Mouse (Mus musculus): Measurements from ENCODE around the gene Gm11492.
A peak's percentile ranks its signal among the peaks of the same experiment; 100 is the strongest.

Gene Gm11492

DNA sequence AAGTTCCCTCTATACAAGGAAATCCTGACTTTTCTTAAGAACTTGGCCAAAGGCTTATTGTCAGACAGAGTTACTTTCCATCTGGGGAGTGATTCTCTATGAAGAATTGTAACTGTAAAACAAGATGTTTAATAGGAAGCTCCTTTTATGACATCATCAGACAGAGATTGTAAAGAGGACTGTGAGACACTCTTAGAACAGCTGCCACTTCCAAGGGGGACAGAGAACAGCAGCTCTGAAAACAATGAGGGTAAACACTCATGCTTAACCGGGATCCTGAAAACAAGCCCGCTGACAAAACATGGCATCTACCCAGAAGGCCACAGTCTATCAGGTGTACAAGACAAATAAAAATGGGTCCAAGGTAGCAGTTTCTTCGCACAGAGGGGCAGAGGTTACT lies at the start of gene Gm11492:
Gene Gm11492 (plus strand): TSS at position 153 of the 400 bp plus-strand sequence.
- no peak for DNase-seq

DNA sequence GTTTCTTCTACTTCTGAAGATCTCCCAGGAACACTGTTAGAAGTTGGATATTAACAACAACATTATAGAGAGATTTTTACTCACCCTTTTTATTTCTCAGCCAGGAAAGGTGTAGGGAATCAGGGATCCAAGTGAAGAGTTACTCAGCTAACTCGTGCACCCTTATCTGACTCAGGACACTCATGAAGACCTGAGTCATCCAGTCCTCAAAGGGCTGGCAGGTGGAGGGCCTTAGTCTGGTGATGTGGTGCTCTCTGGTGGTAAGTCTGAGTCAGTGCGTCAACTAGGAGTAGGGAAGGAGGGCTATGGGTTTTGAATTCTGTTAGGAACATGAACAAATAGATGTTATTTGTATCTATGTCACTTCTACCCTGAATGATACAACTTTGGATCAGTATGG lies 47.2 kb upstream of the Gm11492 start:
- peak; percentile 22 to 39 for DNase-seq

GRCm38 (mm10) chr11:87523466-87523865 lies 43.0 kb upstream of the Gm11492 start:
- no peak for DNase-seq

DNA sequence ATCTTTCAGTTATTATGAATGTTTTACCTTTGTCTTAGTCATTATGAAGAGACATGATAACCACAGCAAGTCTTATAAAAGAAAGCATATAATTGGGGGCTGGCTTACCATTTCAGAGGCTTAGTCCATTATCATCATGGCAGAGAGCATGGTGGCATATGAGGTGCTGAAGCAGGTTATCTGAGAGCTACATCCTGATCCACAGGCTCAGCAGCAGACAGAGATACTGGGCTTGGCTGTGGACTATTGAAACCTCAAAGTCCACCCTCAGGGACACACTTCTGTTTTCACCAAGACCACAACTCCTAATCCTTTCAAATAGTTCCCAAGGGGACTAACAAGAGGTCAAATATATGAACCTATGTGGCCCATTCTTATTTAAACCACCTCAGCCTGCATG lies 42.5 kb upstream of the Gm11492 start:
- no peak for DNase-seq

DNA sequence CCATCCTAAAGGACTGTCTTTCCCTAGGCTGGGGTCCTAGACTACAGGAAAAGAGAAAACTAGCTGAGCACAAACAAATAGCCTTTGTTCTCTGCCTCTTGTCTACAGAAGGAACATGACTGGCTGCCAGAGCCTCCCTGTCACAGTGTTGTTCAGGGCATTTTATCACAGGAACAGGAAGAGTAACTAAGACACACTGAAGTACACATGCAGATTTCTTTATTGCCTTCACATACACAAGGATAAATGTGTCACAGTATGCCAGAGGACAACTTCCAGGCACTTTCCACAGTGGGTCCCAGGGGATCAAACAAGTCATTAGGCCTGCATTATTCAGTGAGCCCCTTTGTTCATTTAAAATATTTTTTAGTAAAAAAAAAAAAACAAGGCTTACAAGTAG lies 41.7 kb upstream of the Gm11492 start:
- DNase-seq = no peak

GRCm38 (mm10) chr11:87527364-87527763 lies 39.1 kb upstream of the Gm11492 start:
- no peak for DNase-seq

GRCm38 (mm10) chr11:87527990-87528389 lies 38.5 kb upstream of the Gm11492 start:
- DNase-seq = peak; percentile 19 to 24

DNA sequence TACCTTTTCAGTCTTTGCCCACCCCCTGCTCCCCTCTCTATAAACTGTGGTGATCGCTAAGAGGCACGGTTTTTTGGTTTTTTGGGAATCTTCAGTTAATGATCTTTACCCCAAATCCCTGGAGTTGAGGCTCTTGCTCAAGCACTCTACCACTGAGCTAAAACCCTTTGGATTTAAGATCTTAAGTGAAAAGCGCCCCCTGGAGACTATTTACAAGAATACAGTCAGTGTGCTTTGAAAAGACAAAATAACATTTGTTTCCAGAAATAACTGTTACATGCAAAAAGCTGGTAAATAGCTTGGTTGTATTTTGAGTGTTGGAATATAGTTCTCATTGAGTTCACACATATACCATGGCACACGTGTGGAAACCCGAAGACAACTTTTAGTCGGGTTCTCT lies 34.8 kb upstream of the Gm11492 start:
- no peak for DNase-seq

DNA sequence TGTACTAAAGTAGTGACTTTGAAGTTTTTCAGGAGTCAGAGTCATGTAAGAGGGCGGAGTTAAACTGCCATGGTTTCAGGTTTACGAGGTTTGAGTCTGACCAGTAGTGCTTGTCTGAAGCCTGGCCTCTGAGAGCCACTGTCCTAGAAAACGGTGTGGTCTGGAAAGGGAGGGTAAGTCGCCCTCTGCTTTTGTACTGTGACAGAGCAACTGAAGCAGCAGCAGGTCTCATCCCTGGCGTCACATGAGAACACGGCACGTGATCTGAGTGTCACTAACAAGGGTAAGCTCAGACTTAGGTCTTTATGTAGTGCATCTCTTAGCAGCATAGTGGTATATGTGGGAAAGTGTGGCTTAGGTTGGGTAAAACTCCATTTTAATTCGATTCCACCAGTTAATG lies 24.2 kb upstream of the Gm11492 start:
- DNase-seq = peak; percentile 7 to 16

DNA sequence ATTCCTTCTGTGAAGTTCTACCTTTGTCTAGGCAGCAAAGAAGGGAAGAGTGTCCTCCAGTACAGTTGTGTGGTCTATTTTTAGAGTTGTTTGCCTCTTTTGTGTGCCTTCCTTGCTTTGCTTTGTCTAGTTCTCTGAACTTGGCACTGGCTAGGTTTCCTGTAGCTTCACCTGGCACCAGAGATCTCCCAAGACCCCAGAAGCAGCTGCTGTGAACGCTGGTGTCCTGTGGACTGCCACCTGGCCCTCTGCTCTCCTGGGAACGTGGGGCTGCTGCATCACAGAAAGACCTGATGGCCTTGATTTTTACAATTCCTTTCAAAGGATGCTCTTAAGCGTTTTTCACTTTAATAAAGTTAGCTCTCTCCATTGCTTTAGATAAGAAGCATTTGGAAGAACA lies 23.5 kb upstream of the Gm11492 start:
- no peak for DNase-seq

DNA sequence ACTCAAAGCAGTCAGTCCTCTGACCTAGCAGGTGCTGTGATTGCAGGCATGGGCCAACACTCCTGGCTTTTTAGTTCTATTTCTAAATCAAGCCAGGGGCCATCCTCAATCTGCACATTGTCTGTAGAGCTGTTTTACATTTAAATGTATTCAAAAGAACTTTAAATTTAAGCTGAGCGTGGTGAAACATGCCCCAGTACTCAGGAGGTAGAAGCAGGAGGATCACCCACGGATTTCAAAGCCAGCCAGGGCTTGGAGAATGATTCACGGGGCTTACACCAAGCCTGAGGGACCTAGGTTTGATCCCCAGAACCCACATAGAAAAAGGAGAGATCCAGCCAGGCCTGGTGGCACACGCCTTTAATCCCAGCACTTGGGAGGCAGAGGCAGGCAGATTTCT lies 13.1 kb upstream of the Gm11492 start:
- DNase-seq = no peak

DNA sequence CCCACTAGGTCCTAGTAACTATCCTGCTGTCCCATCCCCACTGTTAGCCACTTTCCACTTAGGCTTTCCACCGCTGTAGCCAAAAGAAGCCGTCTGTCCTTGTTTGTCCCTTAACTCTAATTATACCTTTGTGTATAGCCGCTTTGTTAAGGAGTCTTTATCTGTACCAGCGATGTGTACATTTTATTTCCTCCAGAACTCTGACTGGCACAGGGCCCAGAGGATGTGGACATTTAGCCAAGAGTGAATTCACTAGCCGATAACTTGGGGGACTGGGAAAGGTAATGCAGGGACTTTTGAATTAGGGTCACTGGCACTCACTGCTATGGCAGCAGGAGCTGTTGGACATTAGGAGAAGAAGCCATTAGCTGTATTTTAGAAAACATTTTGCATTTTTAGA lies 12.1 kb upstream of the Gm11492 start:
- no peak for DNase-seq

DNA sequence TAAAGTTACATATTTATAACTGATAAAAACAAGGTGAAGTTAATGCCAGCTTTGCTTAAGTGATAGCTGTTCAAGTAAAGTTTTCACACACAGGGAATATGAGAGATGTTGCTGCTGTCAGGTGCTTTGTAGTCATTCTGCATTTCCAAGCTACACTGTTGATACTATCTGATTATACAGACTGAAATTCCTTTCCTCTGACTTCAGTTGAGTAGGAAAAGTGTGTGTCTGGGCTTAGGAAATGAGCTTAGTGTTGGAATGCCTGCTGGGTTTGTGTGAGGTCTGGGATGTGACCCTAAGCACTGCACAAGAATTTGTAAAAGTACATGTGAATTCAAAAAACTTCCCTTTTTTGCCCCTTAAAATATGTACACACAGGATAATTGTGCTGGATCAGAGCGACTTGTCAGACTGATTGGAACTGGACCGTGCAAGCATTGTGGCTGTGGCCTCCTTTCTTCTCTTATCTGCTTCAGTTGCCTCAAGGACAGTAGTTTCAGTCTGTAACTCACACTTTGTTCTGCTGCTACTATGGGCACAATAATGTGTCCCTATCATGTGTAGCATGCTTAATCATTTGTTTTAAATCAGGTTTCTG lies 11.2 kb upstream of the Gm11492 start:
- DNase-seq = no peak

- DNase-seq = no peak
Measured at GRCm38 (mm10) chr11:87561208-87561607, 5.2 kb upstream of the Gm11492 start.

GRCm38 (mm10) chr11:87568255-87568953 lies 2.0 kb downstream of the Gm11492 start, which contains the start of gene Sept4:
Sept4 (plus strand) TSS chr11:87568903.
- no peak for DNase-seq

- DNase-seq = peak in 1 of 2 experiments; percentile 16
Measured at GRCm38 (mm10) chr11:87570743-87571142, 4.3 kb downstream of the Gm11492 start.

- DNase-seq = no peak
Measured at GRCm38 (mm10) chr11:87571361-87571950, 5.0 kb downstream of the Gm11492 start.

DNA sequence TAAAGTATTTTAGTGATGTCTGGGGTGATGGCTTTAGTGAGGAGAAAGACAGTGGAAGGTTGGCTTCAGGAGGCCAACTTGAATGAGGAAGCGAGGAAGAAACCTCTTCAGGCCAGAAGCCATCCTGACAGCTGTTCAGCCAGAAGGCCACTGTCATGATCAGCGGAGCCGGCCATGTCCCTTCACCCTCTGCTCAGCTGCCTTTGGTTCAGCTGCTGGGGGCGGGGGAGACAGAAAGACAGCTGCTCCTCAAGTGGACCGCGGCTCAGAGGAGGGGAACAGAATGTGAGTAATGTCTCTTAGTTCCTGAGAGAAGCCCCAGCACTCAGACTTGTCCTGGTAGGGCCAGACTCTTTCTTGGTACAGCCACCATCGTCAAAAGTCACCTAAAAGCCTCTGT lies 7.3 kb downstream of the Gm11492 start:
- DNase-seq = peak in 1 of 2 experiments; percentile 45

GRCm38 (mm10) chr11:87574520-87575180 lies 8.2 kb downstream of the Gm11492 start:
- no peak for DNase-seq

GRCm38 (mm10) chr11:87577601-87578248 lies 11.3 kb downstream of the Gm11492 start:
- peak; percentile 58 to 73 for DNase-seq

- peak; percentile 83 to 89 for DNase-seq
Measured at GRCm38 (mm10) chr11:87578249-87578962, 12.0 kb downstream of the Gm11492 start.

- DNase-seq = peak; percentile 37 to 45
Measured at GRCm38 (mm10) chr11:87578963-87579601, 12.6 kb downstream of the Gm11492 start.
